Mouse (Mus musculus) kidney, embryonic 16.5 days (tissue): ENCODE data around the gene Ntrk1. TPM values are rescaled to one million over a fixed set of nuclear protein-coding genes. Genes with fewer than 3 reads are reported as not detected.

Experiments used
- ATAC-seq: fragments of 200-750 bp; cut with Nextera tagmentation; 2 replicates; pipeline ENCODE4 v1.8.0; 2017; ENCODE audit warnings: moderate TSS enrichment; ENCODE audit not compliant: low FRiP score, low TSS enrichment
- H3K27ac ChIP-seq: fragments of 300-500 bp; sonication (generic); 2 replicates; pipeline ENCODE4 v1.5.1; 2014; ENCODE audit warnings: low read length
- H3K27me3 ChIP-seq: fragments of 300-500 bp; sonication (generic); 2 replicates; pipeline ENCODE4 v1.6.1; 2014; ENCODE audit warnings: low read length, control low read depth, mixed read lengths; ENCODE audit not compliant: insufficient read depth
- H3K36me3 ChIP-seq: fragments of 300-500 bp; sonication (generic); 2 replicates; pipeline ENCODE4 v1.6.1; 2014; ENCODE audit warnings: low read length, control low read depth, mixed read lengths; ENCODE audit not compliant: insufficient read depth
- H3K4me1 ChIP-seq: fragments of 300-500 bp; sonication (generic); 2 replicates; pipeline ENCODE4 v1.6.1; 2014; ENCODE audit warnings: low read length, control low read depth, mixed read lengths; ENCODE audit not compliant: insufficient read depth
- H3K4me2 ChIP-seq: fragments of 300-500 bp; sonication (generic); replicated peaks from 2 replicates; pipeline ENCODE4 v1.6.1; 2014; ENCODE audit warnings: low read depth, low read length
- H3K4me3 ChIP-seq: fragments of 300-500 bp; sonication (generic); 2 replicates; pipeline ENCODE4 v1.5.1; 2014; ENCODE audit warnings: mild to moderate bottlenecking, low read length
- H3K9ac ChIP-seq: fragments of 300-500 bp; sonication (generic); replicated peaks from 2 replicates; pipeline ENCODE4 v1.6.1; 2014; ENCODE audit warnings: low read length
- H3K9me3 ChIP-seq: fragments of 300-500 bp; sonication (generic); 2 replicates; pipeline ENCODE4 v1.6.1; 2016; ENCODE audit warnings: low read length, control low read depth
- WGBS: fragments of 180-500 bp; shearing (Covaris S2); extraction: QIAGEN DNeasy Blood & Tissue Kit; methylation state at CpG from one replicate; pipeline ENCODE4 v1.1.7; 2014; 5-methylcytosine and 5-hydroxymethylcytosine counted together
- polyA plus RNA-seq: library from polyadenylated mRNA; unstranded; fragments of >200 nt; fragmentation: Nextera tagmentation; extraction: Ambion mirVana; gene quantifications from 2 replicates; pipeline ENCODE4 v1.2.1, GENCODE M21; 2015

Gene Ntrk1
- polyA plus RNA-seq, 1 experiment from 2014 or later = 6.4 TPM

DNA sequence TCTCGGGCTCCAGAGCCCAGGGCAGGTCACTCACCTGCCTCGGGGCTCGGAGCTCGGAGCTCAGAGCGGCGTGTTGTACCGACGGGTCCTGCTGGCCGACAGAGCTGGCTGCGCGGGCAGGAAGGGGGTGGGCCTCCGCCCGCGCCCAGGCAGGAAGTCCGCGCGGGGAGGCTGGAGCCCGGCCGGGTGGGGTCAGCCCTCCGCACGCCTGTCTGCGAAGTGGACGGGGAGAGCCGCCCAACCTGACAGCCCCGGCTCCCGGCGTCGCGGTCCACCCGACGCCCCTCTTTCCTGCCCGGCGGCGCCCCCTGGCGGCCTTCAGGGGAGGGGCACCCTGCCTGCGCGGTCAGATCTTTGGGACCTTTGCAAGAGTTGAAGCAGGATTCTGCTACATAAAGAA is 26.1 kb downstream of the Ntrk1 start:
- H3K9ac ChIP-seq = peak overlapping the region; percentile 74
- WGBS = under 1% methylated on average over 31 of the region's 37 CpGs
- peak; percentile 76 for ATAC-seq
- H3K4me2 ChIP-seq = peak overlapping the region; percentile 72
- peaks cover 57% of the 10 kb centered on the region for H3K4me1 ChIP-seq
- no peaks in the 10 kb centered on the region for H3K27me3 ChIP-seq
- H3K4me3 ChIP-seq = peak overlapping the region; percentile 57
- H3K36me3 ChIP-seq = no peaks in the 10 kb centered on the region
- H3K27ac ChIP-seq = peak overlapping the region; percentile 91
- no peaks in the 10 kb centered on the region for H3K9me3 ChIP-seq

DNA sequence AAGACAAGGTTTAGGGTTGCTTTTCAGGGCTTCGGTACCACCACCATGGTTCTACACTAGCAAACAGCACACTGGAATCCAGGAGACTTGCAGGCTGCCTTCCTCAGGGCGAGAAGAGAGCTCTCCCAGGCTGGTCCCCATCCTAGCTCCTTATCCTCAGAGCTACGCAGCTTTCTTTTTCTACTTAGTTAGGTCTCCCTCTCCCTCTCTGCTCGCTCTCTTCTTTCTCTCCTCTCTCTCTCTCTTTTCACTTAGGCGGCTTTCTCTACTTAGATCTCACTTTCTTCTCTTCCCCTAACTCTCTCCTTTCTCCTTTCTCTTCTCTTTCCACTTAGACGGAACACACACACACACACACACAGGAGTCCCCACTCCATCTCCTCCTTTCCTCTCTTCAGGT is 26.5 kb downstream of the Ntrk1 start:
- ATAC-seq = no peak
- Histone ChIP-seq H3K27me3 (no peaks in the 10 kb centered on the region), H3K4me1 (peaks cover 62% of the 10 kb centered on the region), H3K27ac (peak overlapping the region; percentile 91), H3K9ac (peak overlapping the region; percentile 74), H3K36me3 (no peaks in the 10 kb centered on the region), H3K4me2 (peak overlapping the region; percentile 72), H3K9me3 (no peaks in the 10 kb centered on the region), H3K4me3 (peak overlapping the region; percentile 57)
- 20% methylated on average over 6 of the region's 6 CpGs for WGBS

GRCm38 (mm10) chr3:87767764-87768163 is 27.2 kb downstream of the Ntrk1 start:
- Histone ChIP-seq H3K27ac (peak overlapping the region; percentile 91), H3K4me3 (peak overlapping the region; percentile 57), H3K9me3 (no peaks in the 10 kb centered on the region), H3K27me3 (no peaks in the 10 kb centered on the region), H3K4me2 (peak overlapping the region; percentile 72), H3K36me3 (no peaks in the 10 kb centered on the region), H3K9ac (peak overlapping the region; percentile 74), H3K4me1 (peaks cover 68% of the 10 kb centered on the region)
- ATAC-seq = peak; percentile 69
- WGBS = 27% methylated on average over 8 of the region's 8 CpGs

DNA sequence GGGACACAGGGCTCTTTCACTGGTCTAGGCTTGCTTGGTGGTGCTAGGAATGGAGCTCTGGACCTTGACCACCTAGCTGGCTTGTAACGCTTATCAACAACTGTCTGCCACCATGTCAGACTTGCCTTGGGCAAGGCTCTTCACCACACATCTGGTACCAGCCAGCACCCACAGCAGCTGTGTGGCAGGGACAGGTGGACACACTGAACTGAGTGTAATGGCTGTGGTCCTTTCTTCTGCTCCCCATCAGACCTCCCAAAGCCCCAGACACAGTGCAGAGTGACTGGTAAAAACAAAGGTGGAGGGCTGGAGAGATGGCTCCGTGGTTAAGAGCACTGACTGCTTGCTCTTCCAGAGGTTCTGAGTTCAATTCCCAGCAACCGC is 28.7 kb downstream of the Ntrk1 start:
- Histone ChIP-seq H3K27ac (peak overlapping the region; percentile 97), H3K4me1 (peaks cover 80% of the 10 kb centered on the region), H3K4me3 (peak overlapping the region; percentile 23; the same call in 1 of the 2 replicates), H3K27me3 (no peaks in the 10 kb centered on the region), H3K36me3 (no peaks in the 10 kb centered on the region), H3K9ac (peak overlapping the region; percentile 32; the same call in 1 of the 2 replicates), H3K4me2 (peak overlapping the region; percentile 72), H3K9me3 (no peaks in the 10 kb centered on the region)
- WGBS = 82% methylated on average over 3 of the region's 3 CpGs
- no peak for ATAC-seq

- WGBS = 68% methylated on average over 5 of the region's 5 CpGs
- H3K4me3 ChIP-seq = peak overlapping the region; percentile 23
- peak overlapping the region; percentile 97 for H3K27ac ChIP-seq
- H3K9me3 ChIP-seq = no peaks in the 10 kb centered on the region
- no peaks in the 10 kb centered on the region for H3K36me3 ChIP-seq
- H3K9ac ChIP-seq = peak overlapping the region; percentile 32; the same call in 1 of the 2 replicates
- no peak for ATAC-seq
- no peaks in the 10 kb centered on the region for H3K27me3 ChIP-seq
- peak overlapping the region; percentile 72 for H3K4me2 ChIP-seq
- H3K4me1 ChIP-seq = peaks cover 77% of the 10 kb centered on the region
Observed at GRCm38 (mm10) chr3:87765631-87766283, 29.2 kb downstream of the Ntrk1 start.

- peaks cover 75% of the 10 kb centered on the region for H3K4me1 ChIP-seq
- H3K27ac ChIP-seq = peak overlapping the region; percentile 97
- peak overlapping the region; percentile 23 for H3K4me3 ChIP-seq
- no peaks in the 10 kb centered on the region for H3K36me3 ChIP-seq
- no peaks in the 10 kb centered on the region for H3K9me3 ChIP-seq
- H3K9ac ChIP-seq = peak overlapping the region; percentile 64
- peak; percentile 9; the same call in 1 of the 2 replicates for ATAC-seq
- no peaks in the 10 kb centered on the region for H3K27me3 ChIP-seq
- WGBS = 17% methylated on average over 10 of the region's 10 CpGs
- H3K4me2 ChIP-seq = peak overlapping the region; percentile 72
Observed at GRCm38 (mm10) chr3:87765091-87765490, 29.9 kb downstream of the Ntrk1 start.

DNA sequence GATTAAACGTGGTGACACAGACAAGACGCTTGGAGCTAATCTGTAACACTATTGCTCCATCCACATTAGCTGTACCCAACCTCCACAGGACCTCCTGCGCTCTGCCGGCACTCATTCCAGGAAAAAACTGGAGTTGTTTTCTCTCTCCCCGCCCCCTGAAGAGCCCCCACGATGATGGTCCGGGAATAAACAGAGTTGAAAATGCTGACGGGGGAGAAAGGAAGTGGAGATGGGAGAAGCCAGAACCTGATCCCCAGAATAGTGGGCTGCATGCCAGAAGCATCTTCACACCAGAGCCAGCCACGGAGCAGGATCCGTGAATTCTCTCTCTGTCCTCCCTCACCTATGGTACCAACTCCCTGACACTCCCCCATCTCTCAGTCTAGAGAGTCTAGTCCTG is 30.5 kb downstream of the Ntrk1 start:
- Histone ChIP-seq H3K36me3 (peaks cover 3% of the 10 kb centered on the region; the same call in 1 of the 2 replicates), H3K9ac (peak overlapping the region; percentile 64), H3K27me3 (no peaks in the 10 kb centered on the region), H3K4me2 (peak overlapping the region; percentile 72), H3K27ac (peak overlapping the region; percentile 97), H3K4me3 (peak overlapping the region; percentile 23), H3K4me1 (peaks cover 78% of the 10 kb centered on the region), H3K9me3 (no peaks in the 10 kb centered on the region)
- WGBS = 16% methylated on average over 10 of the region's 10 CpGs
- ATAC-seq = no peak

GRCm38 (mm10) chr3:87763683-87764289 is 31.2 kb downstream of the Ntrk1 start:
- peak; percentile 55 for ATAC-seq
- H3K9ac ChIP-seq = peak overlapping the region; percentile 64
- 9% methylated on average over 15 of the region's 15 CpGs for WGBS

DNA sequence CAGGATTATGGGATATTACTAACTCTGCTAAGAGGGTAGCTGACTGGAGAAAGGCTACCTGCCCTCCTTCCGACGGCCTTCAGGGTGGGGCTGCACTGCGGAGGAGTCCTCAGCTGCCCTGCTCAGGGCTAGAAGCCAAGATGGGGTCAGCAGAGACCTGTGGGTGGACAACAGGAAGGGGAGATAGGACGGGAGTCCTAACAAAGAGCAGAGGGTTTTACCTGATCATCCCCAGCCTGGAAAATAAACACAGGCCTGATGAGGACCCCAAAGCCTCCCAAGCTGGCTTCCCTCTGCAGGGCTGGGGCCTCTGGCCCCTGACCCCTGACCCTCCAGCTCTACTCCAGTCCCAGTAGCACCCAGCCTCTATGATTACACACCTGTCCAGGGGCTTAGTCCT is 31.8 kb downstream of the Ntrk1 start:
- H3K36me3 ChIP-seq = peaks cover 12% of the 10 kb centered on the region
- H3K4me3 ChIP-seq = peak overlapping the region; percentile 23; the same call in 1 of the 2 replicates
- H3K9me3 ChIP-seq = no peaks in the 10 kb centered on the region
- WGBS = 32% methylated on average over 4 of the region's 4 CpGs
- ATAC-seq = no peak
- no peaks in the 10 kb centered on the region for H3K27me3 ChIP-seq
- peak overlapping the region; percentile 72 for H3K4me2 ChIP-seq
- peaks cover 85% of the 10 kb centered on the region for H3K4me1 ChIP-seq
- peak overlapping the region; percentile 97 for H3K27ac ChIP-seq
- H3K9ac ChIP-seq = peak overlapping the region; percentile 64

More at GRCm38 (mm10) chr3:87763683-87764289, 31.2 kb downstream of the Ntrk1 start:
- Histone ChIP-seq H3K36me3 (peaks cover 10% of the 10 kb centered on the region; the same call in 1 of the 2 replicates), H3K27ac (peak overlapping the region; percentile 97), H3K4me2 (peak overlapping the region; percentile 72), H3K4me3 (peak overlapping the region; percentile 23), H3K27me3 (no peaks in the 10 kb centered on the region), H3K9me3 (no peaks in the 10 kb centered on the region), H3K4me1 (peaks cover 85% of the 10 kb centered on the region)
